Mouse (Mus musculus) forelimb bud, embryonic 11.5 days (tissue): ENCODE measurements at regions not wholly inside any gene's neighbourhood (a gene's known extent, or its start where the extent isn't known, plus 50 kb on each side); places are given as distances from the start of the nearest gene placed in this dataset.
A peak's percentile ranks its signal among the peaks of the same experiment; 100 is the strongest.

Source experiments
- DNase-seq: peaks from one replicate; pipeline ENCODE4 v3.0.0-alpha.2; 2012; ENCODE audit warnings: low read depth, low spot score

DNA sequence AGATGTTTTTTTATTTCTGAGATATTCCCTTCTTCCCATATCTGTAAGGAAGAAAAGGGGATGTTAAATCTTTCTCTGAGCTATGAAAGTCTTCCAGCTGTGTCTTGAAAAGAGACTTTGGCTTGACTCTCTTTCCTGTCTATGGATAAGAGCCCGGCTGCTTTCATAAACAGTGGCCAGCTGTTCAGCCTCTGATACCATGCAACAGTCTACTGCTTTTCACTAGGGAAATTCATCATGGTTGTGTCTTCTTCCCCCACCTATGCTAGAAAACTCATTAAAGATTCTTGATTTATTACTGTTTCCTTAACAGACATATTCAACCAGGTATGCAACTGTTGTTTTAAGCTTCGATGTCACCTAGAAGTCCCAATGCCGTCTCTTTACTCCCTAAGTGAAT lies 213.8 kb upstream of the Ferd3l start:
- no peak for DNase-seq

DNA sequence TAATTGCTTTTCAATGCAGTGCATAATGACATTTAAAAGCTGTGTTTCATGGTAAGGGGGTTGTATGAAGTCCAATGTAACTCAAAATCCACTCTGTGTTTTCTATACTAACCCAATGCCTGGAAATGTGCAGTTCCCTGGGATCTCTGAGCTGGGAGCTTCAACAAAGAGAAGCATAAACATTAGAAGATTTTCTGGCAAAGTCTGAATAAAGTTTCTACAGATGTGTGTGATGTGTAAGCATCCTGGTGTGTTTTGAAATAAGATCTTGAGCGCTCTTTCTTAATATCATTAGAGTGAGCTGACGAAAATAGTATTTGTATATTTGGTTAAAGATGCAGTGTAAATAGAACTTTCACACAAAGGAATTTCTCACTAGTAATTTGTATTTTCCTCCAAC lies 212.2 kb upstream of the Ferd3l start:
- DNase-seq, result no peak

DNA sequence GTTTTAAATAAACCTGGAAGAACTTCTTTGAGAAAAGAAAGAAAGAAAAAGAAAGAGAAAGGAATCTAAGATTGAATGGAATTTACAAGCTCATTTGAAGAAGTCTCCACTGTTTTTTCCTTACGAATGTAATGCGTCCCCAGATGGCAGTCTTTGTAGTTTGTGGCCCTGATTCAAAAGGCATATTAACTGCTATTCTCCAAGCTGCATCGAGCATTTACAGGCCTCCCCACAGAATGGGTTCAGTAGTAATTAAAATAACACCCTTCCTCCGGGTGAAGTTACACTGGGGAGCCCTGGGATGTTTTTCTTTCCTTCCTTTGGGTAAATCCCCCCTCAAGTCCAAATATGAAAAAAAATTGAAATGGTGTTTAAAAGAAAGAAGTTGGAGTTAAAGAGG lies 211.2 kb upstream of the Ferd3l start:
- no peak for DNase-seq

DNA sequence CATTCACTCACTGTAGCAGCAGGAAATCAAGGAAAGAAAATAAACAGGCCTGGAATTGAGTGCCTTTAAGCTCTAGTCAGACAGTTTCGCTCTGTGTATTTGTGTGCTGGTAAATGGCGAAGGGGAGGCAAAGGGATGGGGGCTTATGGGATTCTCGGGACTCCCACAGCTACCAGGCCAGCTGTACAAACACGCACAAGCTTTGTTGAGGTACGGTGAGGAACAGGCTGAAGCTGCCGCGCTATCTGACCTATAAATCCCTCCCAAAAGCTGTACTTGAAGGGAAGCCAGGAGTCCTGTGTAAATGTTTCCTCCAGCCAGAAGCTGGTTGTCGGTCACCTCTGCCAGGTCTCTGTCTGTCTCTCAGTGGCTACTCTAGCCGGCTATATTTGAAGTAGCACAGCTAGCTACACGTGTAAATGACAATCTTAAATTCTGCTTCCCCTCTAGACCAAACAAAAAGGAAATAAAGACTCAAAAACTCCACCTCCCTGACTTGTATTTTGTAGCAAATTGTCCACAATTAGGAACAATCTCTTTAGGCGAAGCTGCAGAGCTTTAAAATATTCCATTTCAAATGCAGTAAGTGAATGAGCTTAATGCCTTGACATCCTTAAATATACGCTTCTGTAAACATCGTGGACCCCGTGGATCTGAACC lies 210.5 kb upstream of the Ferd3l start:
- no peak for DNase-seq

DNA sequence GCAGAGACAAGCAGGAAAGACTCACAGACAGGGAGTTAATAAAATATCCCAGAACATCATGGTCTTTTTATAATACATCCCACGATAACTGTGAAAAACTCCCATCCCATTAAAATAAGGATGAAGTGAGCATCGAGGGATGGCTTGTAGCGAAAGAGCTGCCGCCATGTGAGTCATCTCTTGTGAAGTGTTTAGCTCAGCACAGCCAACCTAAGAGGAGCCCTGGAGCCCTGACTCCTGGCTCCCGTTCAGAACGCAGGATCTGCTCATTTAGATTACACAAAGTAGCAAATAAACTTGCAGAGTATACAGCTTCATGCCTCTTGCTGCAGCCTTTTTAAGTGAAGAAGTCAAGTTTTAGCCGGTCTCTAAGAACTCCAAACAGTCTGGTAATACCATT lies 209.2 kb upstream of the Ferd3l start:
- DNase-seq, result no peak

DNA sequence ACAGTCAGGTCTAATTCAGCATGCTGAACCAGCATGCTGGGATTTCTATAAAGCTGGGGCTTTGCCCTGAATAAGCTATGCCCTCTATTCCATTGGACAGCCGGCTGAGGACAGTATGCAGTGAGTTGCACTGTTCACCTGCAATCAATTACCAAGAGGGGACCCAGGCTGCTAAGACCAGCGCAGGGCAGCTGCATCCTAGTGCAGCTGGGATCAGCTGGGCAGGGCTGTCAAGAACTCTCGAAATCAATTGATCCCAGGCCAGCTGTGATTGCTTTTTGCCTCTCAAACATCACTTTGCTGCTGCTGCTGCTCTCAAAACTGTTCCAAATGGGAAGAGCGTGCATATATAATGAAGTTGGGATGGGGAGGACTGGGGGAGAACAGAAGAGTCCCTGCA lies 196.3 kb upstream of the Ferd3l start:
- peak; percentile 72 for DNase-seq

DNA sequence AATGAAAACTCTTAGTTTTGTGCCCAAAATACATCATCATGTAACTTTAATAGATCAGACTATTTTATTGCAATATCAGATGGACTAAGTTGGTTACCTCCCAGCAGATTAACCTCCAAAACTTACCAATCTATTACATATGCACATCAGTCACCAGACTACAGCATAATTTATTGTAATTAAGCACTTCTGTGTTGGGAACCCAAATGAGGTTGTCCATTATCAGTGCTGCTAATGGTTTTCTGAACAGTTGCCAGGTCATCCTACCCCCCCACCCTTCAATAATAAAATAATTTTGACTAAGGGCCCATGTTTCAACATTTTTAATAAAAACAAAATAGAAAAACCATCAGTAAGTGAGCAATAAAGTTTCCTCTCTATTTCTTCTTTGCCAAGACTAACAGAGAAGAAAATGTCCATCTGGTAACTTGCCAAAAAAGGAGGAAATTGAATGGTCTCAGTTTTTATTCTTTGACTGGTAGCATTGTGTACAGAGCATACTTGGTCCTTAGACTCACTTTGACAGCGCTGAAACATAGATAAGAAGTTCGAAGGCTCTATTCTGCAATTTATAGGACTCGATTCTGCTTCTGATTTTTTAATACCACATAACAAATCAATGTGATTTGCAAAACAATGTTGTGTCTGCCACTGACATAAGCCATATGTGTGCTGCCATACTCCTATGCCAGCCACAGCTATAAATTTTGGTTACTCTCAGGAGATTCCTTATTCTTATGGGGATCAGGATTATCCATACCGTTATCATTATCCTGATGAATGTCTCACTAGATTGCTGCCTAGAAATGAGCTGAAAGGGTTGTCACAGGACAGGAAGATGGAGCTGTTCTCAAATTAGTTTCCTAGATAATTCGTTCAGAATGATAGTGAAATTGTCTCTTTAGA lies 152.4 kb upstream of the Ferd3l start:
- DNase-seq, result no peak

DNA sequence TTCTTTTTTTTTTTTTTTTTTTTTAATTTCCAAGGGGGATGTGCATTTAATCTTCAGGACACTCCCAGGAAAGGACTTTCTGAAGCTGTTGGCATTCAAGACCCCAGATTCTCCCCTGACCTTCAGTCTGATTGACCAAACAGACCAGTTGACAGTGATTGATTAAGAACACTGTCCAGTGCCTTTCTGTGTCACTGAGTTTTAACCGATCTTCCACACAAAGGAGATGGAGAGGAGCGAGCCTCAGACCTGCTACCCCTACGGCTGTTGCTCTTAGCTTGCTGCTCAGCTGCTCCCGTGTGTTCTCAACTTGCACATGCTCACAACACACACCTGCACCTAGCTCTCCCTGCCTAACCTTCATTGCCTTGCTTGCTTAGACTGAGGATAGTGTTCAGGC lies 149.7 kb upstream of the Ferd3l start:
- DNase-seq, result no peak

DNA sequence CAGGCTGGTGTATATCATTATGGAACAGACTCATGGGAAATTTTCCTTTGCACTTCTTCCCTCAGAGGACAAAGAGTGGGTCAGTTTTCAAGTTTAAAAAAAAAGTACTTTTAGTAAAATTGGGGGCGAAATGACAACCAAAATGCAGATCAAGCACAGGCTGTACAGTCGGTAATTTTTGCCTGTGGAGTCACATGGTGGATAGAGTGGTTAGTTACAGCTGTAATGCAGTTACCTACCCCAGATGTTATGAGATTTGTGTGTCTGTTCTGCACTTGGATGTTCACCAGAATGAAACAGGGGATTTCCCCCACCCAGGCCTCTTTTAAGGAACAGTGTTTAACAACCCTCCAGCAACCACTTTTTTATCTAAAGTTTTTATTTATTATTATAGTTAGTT lies 148.3 kb upstream of the Ferd3l start:
- no peak for DNase-seq

DNA sequence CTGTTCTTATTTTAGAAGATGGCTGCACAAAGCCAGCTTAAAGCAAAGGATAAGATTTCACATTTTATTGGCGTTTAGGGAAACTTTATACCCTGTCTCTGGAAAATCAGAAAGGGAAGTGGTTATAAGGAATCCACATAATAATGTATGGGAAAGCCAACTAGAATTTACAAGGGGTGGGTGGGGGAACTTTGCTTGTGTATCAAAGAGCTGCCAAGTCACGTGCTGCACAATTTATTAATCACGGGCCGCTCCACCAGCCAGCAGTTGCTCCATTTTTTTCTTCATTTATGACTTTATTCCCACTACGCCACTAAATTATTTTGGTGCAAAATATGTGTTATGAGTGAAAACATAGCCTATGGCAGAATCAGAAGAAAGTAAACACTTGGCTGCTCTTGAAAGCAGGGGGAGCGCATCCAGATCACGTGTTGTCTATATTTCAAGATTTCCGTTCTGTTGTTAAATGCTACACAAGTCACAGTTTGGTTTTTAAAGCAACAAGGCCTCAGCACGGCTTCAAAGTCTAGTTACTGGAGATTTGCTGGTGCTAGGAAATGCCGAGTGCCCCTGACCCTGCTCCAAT lies 123.9 kb upstream of the Ferd3l start:
- DNase-seq, result peak; percentile 9

DNA sequence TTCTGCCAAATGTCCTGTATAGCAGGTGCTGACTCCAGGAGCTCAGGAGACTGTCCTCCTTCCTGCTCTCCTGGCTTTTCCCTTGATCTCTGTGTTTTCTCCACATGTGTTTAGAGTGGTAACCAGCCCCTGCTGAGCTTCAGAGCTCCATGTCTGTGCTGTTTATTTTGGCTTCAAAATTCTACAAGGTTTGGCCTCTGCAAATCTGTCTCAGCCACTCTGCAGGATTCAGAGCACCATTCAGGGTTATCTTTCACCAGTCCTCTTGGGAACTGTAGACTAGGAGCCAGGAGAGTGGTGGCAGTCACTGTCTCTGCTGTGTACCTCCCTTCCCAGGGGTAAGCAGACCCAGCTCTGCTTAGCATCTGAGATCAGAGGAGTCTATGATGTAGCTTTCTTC lies 102.7 kb upstream of the Ferd3l start:
- no peak for DNase-seq

DNA sequence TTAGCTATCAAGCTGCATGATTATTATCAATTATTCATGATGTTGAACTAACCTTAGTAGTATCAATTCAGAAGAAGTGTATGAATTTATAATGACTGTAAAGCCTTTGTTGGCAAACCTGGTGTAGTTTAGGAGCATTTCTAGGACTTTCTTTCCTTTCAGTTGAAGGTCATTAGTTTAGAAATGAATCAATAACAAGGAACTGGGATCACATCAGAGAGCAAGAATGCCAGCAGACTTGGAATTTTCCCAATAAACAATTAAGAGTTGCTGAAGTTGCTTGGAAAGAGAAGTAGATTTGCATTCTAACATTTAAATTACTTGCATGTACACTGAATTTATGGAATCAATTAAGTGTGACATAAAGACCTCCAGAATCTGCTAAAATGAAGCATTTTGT lies 79.1 kb upstream of the Ferd3l start:
- DNase-seq, result no peak

DNA sequence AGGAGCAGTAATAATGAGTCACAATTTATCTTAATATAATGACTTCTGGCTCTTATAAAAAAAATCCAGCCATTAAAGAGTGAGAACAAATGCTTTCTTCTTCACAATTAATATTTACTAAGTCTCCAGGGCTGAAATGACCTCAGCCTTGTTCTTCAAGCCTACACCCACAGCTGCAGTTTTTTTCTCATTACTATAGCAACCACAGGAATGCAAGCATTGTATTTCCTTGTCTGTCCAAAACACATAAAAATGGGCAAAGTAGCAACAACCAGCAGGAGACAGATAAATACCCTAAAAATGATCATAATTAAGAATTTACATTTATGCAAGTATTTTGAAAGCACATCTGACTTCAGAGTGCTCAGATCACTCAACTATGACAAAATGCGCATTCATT lies 76.5 kb upstream of the Ferd3l start:
- DNase-seq, result peak; percentile 39
